Mouse (Mus musculus): ENCODE data around the gene Poglut1. TPM values are rescaled to one million over a fixed set of nuclear protein-coding genes. Genes with fewer than 3 reads are reported as not detected.

Poglut1 gene
- polyA plus RNA-seq, 1 experiment, result 25.5 TPM

DNA sequence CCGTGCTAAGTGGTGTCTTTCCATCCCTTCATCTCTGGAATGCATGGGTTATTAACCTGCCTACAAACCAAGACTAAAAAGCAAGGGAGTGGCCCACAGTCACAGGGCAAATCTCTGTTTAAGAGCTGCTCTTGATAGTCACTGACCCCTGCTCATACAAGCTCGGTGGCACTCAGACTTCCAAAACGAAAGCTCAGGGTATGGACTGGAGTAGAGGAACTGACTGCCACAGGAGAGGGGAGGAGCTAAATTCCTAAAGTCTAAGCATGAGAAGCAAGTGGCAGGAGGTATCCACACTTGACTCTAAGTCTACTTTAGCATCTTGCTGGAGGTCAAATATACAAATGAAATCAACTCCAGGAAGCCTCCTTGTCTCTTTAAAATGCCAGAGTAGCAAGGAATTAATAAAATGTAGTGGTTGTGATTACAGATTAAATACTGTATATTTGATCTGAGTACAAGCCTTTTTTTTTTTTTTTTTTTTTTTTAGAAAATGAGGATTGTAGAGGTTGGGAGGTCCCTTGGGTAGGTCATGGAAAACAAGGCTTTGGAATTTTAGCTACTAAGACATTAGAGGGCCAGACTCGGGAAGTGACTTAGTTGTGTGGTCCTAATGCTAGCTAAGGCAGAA, 74.3 kb downstream of the Poglut1 start:
- DNase-seq (ENCODE audit: low read depth), result no peak

Other genes with a start within 250 kb of the Poglut1 start
- 0.24 and 0.98 TPM in 2 replicates for gene Maats1, start 208.1 kb downstream of the Poglut1 start, polyA plus RNA-seq (2012; rRNA removed)
- gene Cox17, start 203.3 kb downstream of the Poglut1 start, polyA plus RNA-seq (2012; rRNA removed), result 90.6 and 118 TPM in 2 replicates
- not detected in 2 replicates for gene Gm21987, start 203.2 kb downstream of the Poglut1 start, polyA plus RNA-seq (2012; rRNA removed)
- gene Popdc2, start 188.0 kb downstream of the Poglut1 start, polyA plus RNA-seq (2012; rRNA removed), result 10.6 and 12.4 TPM in 2 replicates
- 18.2 and 19.5 TPM in 2 replicates for gene Pla1a, start 117.1 kb downstream of the Poglut1 start, polyA plus RNA-seq (2012; rRNA removed)
- 19.7 and 22.9 TPM in 2 replicates for gene Adprh, start 97.6 kb downstream of the Poglut1 start, polyA plus RNA-seq (2012; rRNA removed)
- 0.51 and 1.1 TPM in 2 replicates for gene Cd80, start 94.7 kb downstream of the Poglut1 start, polyA plus RNA-seq (2012; rRNA removed)
- 11.5 and 13.3 TPM in 2 replicates for gene Timmdc1, start 27.6 kb downstream of the Poglut1 start, polyA plus RNA-seq (2012; rRNA removed)
- gene Tmem39a, start 8.4 kb upstream of the Poglut1 start, polyA plus RNA-seq (2012; rRNA removed), result 120 and 138 TPM in 2 replicates
- gene Arhgap31, start 163.0 kb upstream of the Poglut1 start, polyA plus RNA-seq (2012; rRNA removed), result 13.1 and 18.1 TPM in 2 replicates
- 30.4 and 35.6 TPM in 2 replicates for gene B4galt4, start 192.0 kb upstream of the Poglut1 start, polyA plus RNA-seq (2012; rRNA removed)